Mouse (Mus musculus): ENCODE measurements at regions not wholly inside any gene's neighbourhood (a gene's known extent, or its start where the extent isn't known, plus 50 kb on each side); places are given as distances from the start of the nearest gene placed in this dataset.

- no peak for ATAC-seq (replicated peaks in 1 of 2; ENCODE audit: insufficient read depth in 1 of 2, low FRiP score in 2 of 2, low TSS enrichment in 1 of 2, low read depth in 1 of 2, poor library complexity in 2 of 2, severe bottlenecking in 2 of 2)
Observed at GRCm38 (mm10) chr14:46277832-46278611, 101.2 kb upstream of the Gm15217 start.

- no peak for ATAC-seq (replicated peaks in 1 of 2; ENCODE audit: insufficient read depth in 1 of 2, low FRiP score in 2 of 2, low TSS enrichment in 1 of 2, low read depth in 1 of 2, poor library complexity in 2 of 2, severe bottlenecking in 2 of 2)
Observed at GRCm38 (mm10) chr14:46292398-46292797, 86.8 kb upstream of the Gm15217 start.

- no peak for ATAC-seq (replicated peaks in 1 of 2; ENCODE audit: insufficient read depth in 1 of 2, low FRiP score in 2 of 2, low TSS enrichment in 1 of 2, low read depth in 1 of 2, poor library complexity in 2 of 2, severe bottlenecking in 2 of 2)
Observed at GRCm38 (mm10) chr14:46296275-46296674, 82.9 kb upstream of the Gm15217 start.

- no peak for ATAC-seq (replicated peaks in 1 of 2; ENCODE audit: insufficient read depth in 1 of 2, low FRiP score in 2 of 2, low TSS enrichment in 1 of 2, low read depth in 1 of 2, poor library complexity in 2 of 2, severe bottlenecking in 2 of 2)
Observed at GRCm38 (mm10) chr14:46300546-46300945, 78.7 kb upstream of the Gm15217 start.

GRCm38 (mm10) chr14:46302601-46303000, 76.6 kb upstream of the Gm15217 start:
- no peak for ATAC-seq (replicated peaks in 1 of 2; ENCODE audit: insufficient read depth in 1 of 2, low FRiP score in 2 of 2, low TSS enrichment in 1 of 2, low read depth in 1 of 2, poor library complexity in 2 of 2, severe bottlenecking in 2 of 2)

- ATAC-seq (replicated peaks in 1 of 2; ENCODE audit: insufficient read depth in 1 of 2, low FRiP score in 2 of 2, low TSS enrichment in 1 of 2, low read depth in 1 of 2, poor library complexity in 2 of 2, severe bottlenecking in 2 of 2): no peak
Observed at GRCm38 (mm10) chr14:46305267-46305666, 73.9 kb upstream of the Gm15217 start.

- no peak for ATAC-seq (replicated peaks in 1 of 2; ENCODE audit: insufficient read depth in 1 of 2, low FRiP score in 2 of 2, low TSS enrichment in 1 of 2, low read depth in 1 of 2, poor library complexity in 2 of 2, severe bottlenecking in 2 of 2)
Observed at GRCm38 (mm10) chr14:46313064-46313463, 66.2 kb upstream of the Gm15217 start.

GRCm38 (mm10) chr14:46316521-46316920, 62.7 kb upstream of the Gm15217 start:
- no peak for ATAC-seq (replicated peaks in 1 of 2; ENCODE audit: insufficient read depth in 1 of 2, low FRiP score in 2 of 2, low TSS enrichment in 1 of 2, low read depth in 1 of 2, poor library complexity in 2 of 2, severe bottlenecking in 2 of 2)

- ATAC-seq (replicated peaks in 1 of 2; ENCODE audit: insufficient read depth in 1 of 2, low FRiP score in 2 of 2, low TSS enrichment in 1 of 2, low read depth in 1 of 2, poor library complexity in 2 of 2, severe bottlenecking in 2 of 2): no peak
Observed at GRCm38 (mm10) chr14:46317406-46318045, 61.7 kb upstream of the Gm15217 start.

- no peak for ATAC-seq (replicated peaks in 1 of 2; ENCODE audit: insufficient read depth in 1 of 2, low FRiP score in 2 of 2, low TSS enrichment in 1 of 2, low read depth in 1 of 2, poor library complexity in 2 of 2, severe bottlenecking in 2 of 2)
Observed at GRCm38 (mm10) chr14:46328064-46328463, 51.1 kb upstream of the Gm15217 start.

Data from hematopoietic stem cell, adult 5-6 weeks (primary cell).